Mouse (Mus musculus): Measurements from ENCODE around the gene Tinag. TPM values are rescaled to one million over a fixed set of nuclear protein-coding genes. Genes with fewer than 3 reads are reported as not detected.

Tinag gene
- polyA plus RNA-seq, 1 experiment = 2.5 TPM

- no peak overlapping the region for H3K4me3 ChIP-seq (ENCODE audit: low read depth, low read length)
- 91% methylated on average over 1 of the region's 1 CpGs for WGBS
Observed at GRCm38 (mm10) chr9:76934813-76935212, 110.8 kb downstream of the Tinag start.

GRCm38 (mm10) chr9:76915093-76915661, 130.4 kb downstream of the Tinag start:
- Histone ChIP-seq H3K27me3 (ENCODE audit: control insufficient read depth, insufficient read depth, low read length) (no peaks in the 10 kb centered on the region), H3K36me3 (ENCODE audit: control insufficient read depth, insufficient read depth, low read length) (no peaks in the 10 kb centered on the region), H3K27ac (ENCODE audit: insufficient read depth, low read depth, low read length) (no peak overlapping the region), H3K4me3 (ENCODE audit: low read depth, low read length) (no peak overlapping the region), H3K4me1 (ENCODE audit: control insufficient read depth, insufficient read depth, insufficient read length, low read length) (no peaks in the 10 kb centered on the region)
- WGBS = 91% methylated on average over 5 of the region's 5 CpGs
- TF ChIP-seq POLR2A (IDR thresholded peaks at IDR 0.05; ENCODE audit: low read depth, low read length) (no peak), CTCF (IDR thresholded peaks at IDR 0.05; ENCODE audit: extremely low read depth, insufficient read length, insufficient replicate concordance, low read depth, low read length) (no peak)

More at GRCm38 (mm10) chr9:76934813-76935212, 110.8 kb downstream of the Tinag start:
- H3K4me1 ChIP-seq (ENCODE audit: control insufficient read depth, insufficient read depth, insufficient read length, low read length) = no peaks in the 10 kb centered on the region
- no peak overlapping the region for H3K27ac ChIP-seq (ENCODE audit: insufficient read depth, low read depth, low read length)
- TF ChIP-seq POLR2A (IDR thresholded peaks at IDR 0.05; ENCODE audit: low read depth, low read length) (no peak), CTCF (IDR thresholded peaks at IDR 0.05; ENCODE audit: extremely low read depth, insufficient read length, insufficient replicate concordance, low read depth, low read length) (no peak)
- H3K36me3 ChIP-seq (ENCODE audit: control insufficient read depth, insufficient read depth, low read length) = no peaks in the 10 kb centered on the region
- no peaks in the 10 kb centered on the region for H3K27me3 ChIP-seq (ENCODE audit: control insufficient read depth, insufficient read depth, low read length)

All from small intestine, adult 2 months (tissue).